Mouse (Mus musculus): ENCODE measurements around the gene Mbd4.

- TF ChIP-seq CTCF (IDR thresholded peaks at IDR 0.05; ENCODE audit: insufficient read depth, low read length) (no peak), POLR2A (IDR thresholded peaks at IDR 0.05; ENCODE audit: borderline replicate concordance, extremely low read depth, low read depth, low read length) (no peak)
Observed at GRCm38 (mm10) chr6:115880751-115881150, 27.6 kb upstream of the Mbd4 start.

All from lung, adult 2 months (tissue).